Mouse (Mus musculus) midbrain, embryonic 13.5 days (tissue): ENCODE results near the gene Uqcc2. TPM values are rescaled to one million over a fixed set of nuclear protein-coding genes. Genes with fewer than 3 reads are reported as not detected.

ENCODE experiments used
- ATAC-seq: fragments of 200-750 bp; cut with Nextera tagmentation; 2 replicates; pipeline ENCODE4 v1.8.0; 2017; ENCODE audit warnings: mild to moderate bottlenecking, moderate TSS enrichment, moderate library complexity
- H3K27ac ChIP-seq: fragments of 300-500 bp; sonication (generic); 2 replicates; pipeline ENCODE4 v1.5.1; 2015; ENCODE audit warnings: inconsistent platforms, mild to moderate bottlenecking, moderate library complexity
- H3K27me3 ChIP-seq: fragments of 300-500 bp; sonication (generic); 2 replicates; pipeline ENCODE4 v1.6.1; 2015; ENCODE audit warnings: mild to moderate bottlenecking, inconsistent platforms
- H3K36me3 ChIP-seq: fragments of 300-500 bp; sonication (generic); 2 replicates; pipeline ENCODE4 v1.6.1; 2015; ENCODE audit warnings: mild to moderate bottlenecking, inconsistent platforms
- H3K4me1 ChIP-seq: fragments of 300-500 bp; sonication (generic); replicated peaks from 2 replicates; pipeline ENCODE4 v1.6.1; 2015; ENCODE audit warnings: inconsistent platforms
- H3K4me2 ChIP-seq: fragments of 300-500 bp; sonication (generic); replicated peaks from 2 replicates; pipeline ENCODE4 v1.6.1; 2015; ENCODE audit warnings: moderate library complexity, mild to moderate bottlenecking, inconsistent platforms
- H3K4me3 ChIP-seq: fragments of 300-500 bp; sonication (generic); replicated peaks from 2 replicates; pipeline ENCODE4 v1.5.1; 2015; ENCODE audit warnings: mild to moderate bottlenecking, inconsistent platforms
- H3K9ac ChIP-seq: fragments of 300-500 bp; sonication (generic); replicated peaks from 2 replicates; pipeline ENCODE4 v1.6.1; 2015; ENCODE audit warnings: mild to moderate bottlenecking, inconsistent platforms
- H3K9me3 ChIP-seq: fragments of 300-500 bp; sonication (generic); 2 replicates; pipeline ENCODE4 v1.6.1; 2016; ENCODE audit warnings: mild to moderate bottlenecking, inconsistent platforms
- WGBS: fragments of 180-500 bp; shearing (Covaris S2); methylation state at CpG from one replicate; pipeline ENCODE4 v1.1.7; 2015; 5-methylcytosine and 5-hydroxymethylcytosine counted together
- polyA plus RNA-seq: library from polyadenylated mRNA; unstranded; fragments of >200 nt; fragmentation: Nextera tagmentation; extraction: Ambion mirVana; gene quantifications from 2 replicates; pipeline ENCODE4 v1.2.1, GENCODE M21; 2015

Gene Uqcc2
- polyA plus RNA-seq, 1 experiment from 2014 or later: 356 TPM

DNA sequence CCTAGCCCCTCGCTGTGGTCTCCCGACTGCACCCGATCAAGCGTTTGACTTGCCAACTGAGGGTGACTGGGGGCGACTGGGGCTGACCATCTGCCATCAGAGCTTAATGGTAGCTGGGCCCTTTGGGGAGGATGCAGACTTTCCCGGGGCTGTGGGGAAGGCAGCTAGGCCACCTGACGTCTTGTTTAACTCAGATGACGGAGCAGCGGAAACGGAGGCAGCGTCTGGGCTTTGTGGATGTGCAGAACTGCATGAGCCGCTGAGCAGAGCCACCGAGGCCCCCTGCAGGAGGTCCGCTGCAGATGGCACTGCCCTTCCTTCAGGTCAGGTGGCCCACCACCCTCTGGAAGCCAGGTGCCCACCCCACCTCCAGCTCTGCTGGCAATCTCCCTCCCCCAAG, 12.4 kb downstream of the Uqcc2 start:
- no peaks in the 10 kb centered on the region for H3K9me3 ChIP-seq

DNA sequence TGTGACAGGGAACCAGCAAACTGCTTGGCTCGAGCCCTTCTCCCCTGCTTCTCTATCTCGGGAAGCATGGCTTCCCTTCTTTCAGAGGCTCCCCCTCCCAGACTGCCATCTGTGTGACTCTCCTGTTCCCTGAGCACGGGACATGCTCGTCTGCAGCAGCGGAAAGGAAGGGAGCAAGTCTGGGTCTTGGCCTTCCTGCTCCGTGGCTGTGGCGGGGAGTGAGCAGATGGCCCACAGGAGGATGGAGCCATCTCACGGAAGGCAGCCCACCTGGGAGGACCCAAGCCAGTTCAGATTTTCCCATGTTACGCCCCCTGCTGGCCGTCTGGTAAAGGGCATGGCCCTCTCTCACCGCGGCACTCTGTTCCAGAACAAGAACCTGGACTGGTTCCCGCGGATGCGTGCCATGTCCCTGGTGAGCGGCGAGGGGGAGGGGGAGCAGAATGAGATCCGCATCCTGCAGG, 13.1 kb downstream of the Uqcc2 start:
- Histone ChIP-seq H3K4me2 (peak overlapping the region; percentile 25), H3K9me3 (no peaks in the 10 kb centered on the region), H3K4me1 (peaks cover 25% of the 10 kb centered on the region), H3K27me3 (peaks cover 4% of the 10 kb centered on the region), H3K9ac (0 out of 2 replicates have a peak overlapping the region, but pooled peaks have one; percentile 32), H3K4me3 (no peak overlapping the region), H3K36me3 (peaks cover 31% of the 10 kb centered on the region), H3K27ac (peak overlapping the region; percentile 56; the same call in 1 of the 2 replicates)
- ATAC-seq: no peak; the same call in 1 of the 2 replicates
- 5% methylated on average over 18 of the region's 18 CpGs for WGBS

More for the DNA sequence above, 12.4 kb downstream of the Uqcc2 start:
- 24% methylated on average over 14 of the region's 14 CpGs for WGBS
- Histone ChIP-seq H3K4me2 (peak overlapping the region; percentile 25; the same call in 1 of the 2 replicates), H3K36me3 (peaks cover 31% of the 10 kb centered on the region), H3K4me3 (no peak overlapping the region), H3K9ac (peak overlapping the region; percentile 32; the same call in 1 of the 2 replicates), H3K27me3 (peaks cover 4% of the 10 kb centered on the region), H3K4me1 (peaks cover 32% of the 10 kb centered on the region), H3K27ac (peak overlapping the region; percentile 56; the same call in 1 of the 2 replicates)
- ATAC-seq: no peak

DNA sequence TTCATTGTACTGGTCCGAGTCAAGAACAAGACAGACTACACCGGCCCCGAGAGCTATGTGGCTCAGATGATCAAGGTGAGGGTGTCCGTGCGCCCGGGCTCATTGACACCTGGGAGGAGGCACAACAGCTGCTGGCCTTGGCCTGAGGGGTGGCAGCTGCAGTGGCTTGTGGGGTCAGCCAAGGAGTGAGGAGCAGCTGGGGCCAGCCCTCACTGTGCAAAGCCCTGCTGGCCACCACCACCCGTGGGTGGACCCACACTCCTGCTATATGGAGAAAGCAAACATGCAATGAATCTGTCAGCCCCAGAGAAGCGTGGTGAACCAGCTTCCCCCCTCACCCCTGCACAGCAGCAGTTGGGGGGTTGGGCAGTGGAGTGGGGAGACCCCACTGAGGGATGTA, 13.8 kb downstream of the Uqcc2 start:
- 60% methylated on average over 8 of the region's 8 CpGs for WGBS
- Histone ChIP-seq H3K36me3 (peaks cover 31% of the 10 kb centered on the region), H3K9me3 (no peaks in the 10 kb centered on the region), H3K9ac (no peak overlapping the region), H3K4me1 (peaks cover 21% of the 10 kb centered on the region), H3K27me3 (peaks cover 4% of the 10 kb centered on the region), H3K4me2 (no peak overlapping the region), H3K4me3 (no peak overlapping the region), H3K27ac (peak overlapping the region; percentile 56; the same call in 1 of the 2 replicates)
- ATAC-seq: peak; percentile 9; the same call in 1 of the 2 replicates

DNA sequence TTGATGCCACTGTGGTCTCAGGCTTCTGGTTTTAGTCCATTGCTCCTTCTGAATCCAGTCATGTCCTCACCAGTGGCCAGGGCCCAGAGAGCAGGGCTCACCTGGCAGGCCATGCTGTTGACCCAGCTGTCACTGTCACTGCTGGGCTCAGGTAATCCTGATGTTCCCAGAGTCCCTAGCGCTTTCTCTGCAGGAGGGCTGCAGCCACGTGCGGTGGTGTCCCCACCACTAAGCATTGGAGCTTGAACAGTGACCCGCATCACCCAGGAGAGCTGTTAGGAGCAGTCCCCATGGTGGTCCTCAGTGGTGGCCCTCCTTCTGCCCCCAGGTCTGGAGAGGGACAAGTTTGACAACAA, 14.2 kb downstream of the Uqcc2 start:
- Histone ChIP-seq H3K9me3 (no peaks in the 10 kb centered on the region), H3K9ac (no peak overlapping the region), H3K27me3 (peaks cover 4% of the 10 kb centered on the region), H3K36me3 (peaks cover 30% of the 10 kb centered on the region), H3K4me2 (no peak overlapping the region), H3K27ac (no peak overlapping the region), H3K4me3 (no peak overlapping the region), H3K4me1 (peaks cover 21% of the 10 kb centered on the region)
- WGBS: 72% methylated on average over 4 of the region's 4 CpGs
- ATAC-seq: no peak

DNA sequence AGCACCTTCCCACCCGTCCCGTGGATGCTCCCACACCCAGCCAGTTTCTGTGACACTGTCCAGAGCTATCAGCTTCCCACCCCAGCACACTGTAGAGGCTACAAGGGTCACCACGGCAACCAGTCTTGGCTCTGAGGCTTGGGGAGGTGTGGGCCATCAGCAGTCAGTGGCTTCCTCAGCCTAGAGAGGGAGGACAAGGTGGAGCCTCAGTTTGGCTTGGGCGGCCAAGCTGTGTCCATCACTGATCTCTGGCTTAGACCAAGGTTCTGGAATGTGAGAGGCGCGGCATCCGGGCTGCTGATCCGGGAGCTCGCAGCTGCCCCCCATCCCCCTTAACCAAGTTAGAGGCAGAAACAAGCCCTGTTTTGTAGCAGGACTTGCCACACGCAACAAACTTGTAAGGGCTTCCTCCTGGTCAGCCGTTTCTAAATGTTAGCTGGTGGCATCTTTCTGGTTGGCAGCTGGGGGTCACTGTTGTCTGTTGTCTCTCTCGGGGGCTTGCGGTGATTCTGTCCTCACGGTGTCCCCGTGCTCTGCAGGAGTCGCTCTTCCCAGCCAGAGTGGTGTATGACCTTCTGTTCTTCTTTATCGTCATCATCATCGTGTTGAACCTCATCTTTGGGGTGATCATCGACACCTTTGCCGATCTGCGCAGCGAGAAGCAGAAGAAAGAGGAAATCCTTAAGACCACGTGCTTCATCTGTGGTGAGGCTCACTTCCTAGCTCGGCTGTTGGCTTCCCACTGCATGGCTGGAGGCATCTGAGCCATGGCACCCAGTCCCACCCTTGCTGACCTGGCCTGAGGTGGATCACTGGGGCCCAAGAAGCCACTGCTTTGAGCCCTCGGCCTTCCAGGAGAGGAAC, 14.8 kb downstream of the Uqcc2 start:
- Histone ChIP-seq H3K9ac (no peak overlapping the region), H3K4me1 (peaks cover 21% of the 10 kb centered on the region), H3K9me3 (no peaks in the 10 kb centered on the region), H3K4me2 (no peak overlapping the region), H3K27ac (no peak overlapping the region), H3K27me3 (peaks cover 4% of the 10 kb centered on the region), H3K36me3 (peaks cover 24% of the 10 kb centered on the region), H3K4me3 (no peak overlapping the region)
- ATAC-seq: no peak
- WGBS: 83% methylated on average over 25 of the region's 25 CpGs

DNA sequence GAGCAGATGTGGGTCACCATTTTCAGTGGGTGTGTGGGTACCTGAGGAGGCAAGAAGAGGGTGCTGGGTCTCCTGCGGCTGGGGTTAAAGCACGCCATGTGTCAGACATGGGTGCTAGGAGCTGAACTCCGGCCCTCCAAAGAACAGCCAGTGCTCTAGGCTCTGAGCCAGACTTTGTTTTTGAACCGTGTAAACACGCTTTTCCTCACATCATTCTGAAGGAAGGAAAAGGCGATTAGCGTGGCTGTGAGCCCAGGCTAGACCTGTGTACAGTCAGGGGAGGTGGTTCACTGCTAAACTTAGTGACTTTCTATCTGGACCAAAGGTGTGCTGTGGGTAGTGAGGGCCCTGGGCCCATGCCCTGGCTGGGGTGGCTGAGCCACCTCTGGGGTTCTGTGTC, 23.6 kb downstream of the Uqcc2 start:
- H3K9ac ChIP-seq: no peak overlapping the region
- no peak overlapping the region for H3K27ac ChIP-seq
- H3K9me3 ChIP-seq: no peaks in the 10 kb centered on the region
- ATAC-seq: no peak
- H3K36me3 ChIP-seq: no peaks in the 10 kb centered on the region
- H3K4me2 ChIP-seq: no peak overlapping the region
- H3K27me3 ChIP-seq: no peaks in the 10 kb centered on the region
- H3K4me1 ChIP-seq: no peaks in the 10 kb centered on the region
- WGBS: 89% methylated on average over 7 of the region's 7 CpGs
- no peak overlapping the region for H3K4me3 ChIP-seq

DNA sequence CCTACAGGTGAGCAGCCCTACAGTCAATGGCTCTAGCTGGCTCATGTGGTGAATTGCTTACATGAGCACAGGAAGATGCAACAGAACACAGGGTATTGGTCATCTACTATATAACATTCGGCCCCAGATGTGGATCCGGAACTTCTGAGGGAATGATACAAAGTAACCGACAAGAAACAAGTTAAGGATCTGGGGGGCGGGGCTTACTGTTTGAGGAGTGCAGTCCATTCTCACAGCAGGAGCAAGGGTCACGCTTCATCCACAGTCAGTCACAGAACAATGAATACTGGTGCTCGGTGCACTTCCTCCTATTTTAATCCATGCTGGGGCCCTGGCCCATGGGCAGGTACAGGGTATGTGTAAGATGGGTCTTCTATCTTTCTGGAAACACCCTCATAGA, 25.8 kb downstream of the Uqcc2 start:
- no peak overlapping the region for H3K27ac ChIP-seq
- no peak overlapping the region for H3K9ac ChIP-seq
- H3K4me2 ChIP-seq: no peak overlapping the region
- WGBS: 70% methylated on average over 6 of the region's 6 CpGs
- H3K27me3 ChIP-seq: no peaks in the 10 kb centered on the region
- H3K4me3 ChIP-seq: no peak overlapping the region
- H3K4me1 ChIP-seq: no peaks in the 10 kb centered on the region
- no peaks in the 10 kb centered on the region for H3K9me3 ChIP-seq
- no peaks in the 10 kb centered on the region for H3K36me3 ChIP-seq
- ATAC-seq: no peak

DNA sequence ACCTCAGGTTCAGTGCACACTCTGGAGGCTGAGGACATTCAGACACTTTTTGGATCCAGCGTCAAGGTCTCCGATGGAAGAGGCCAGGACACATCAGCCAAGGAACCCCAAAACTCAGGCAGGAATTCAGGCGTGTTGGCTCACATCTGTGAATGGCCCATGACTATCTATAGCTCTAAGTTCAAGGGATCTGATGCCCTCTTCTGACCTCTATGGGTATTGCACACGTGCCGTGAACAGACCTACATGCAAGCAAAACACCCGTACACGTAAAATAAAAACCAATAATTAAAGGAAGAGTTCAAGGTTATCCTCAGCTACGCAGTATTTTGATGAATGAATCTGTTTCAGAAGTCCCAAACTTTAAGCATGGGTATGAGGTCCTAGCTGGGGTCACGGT, 27.0 kb downstream of the Uqcc2 start:
- Histone ChIP-seq H3K4me2 (no peak overlapping the region), H3K36me3 (no peaks in the 10 kb centered on the region), H3K27ac (no peak overlapping the region), H3K4me1 (no peaks in the 10 kb centered on the region), H3K9ac (no peak overlapping the region), H3K9me3 (no peaks in the 10 kb centered on the region), H3K27me3 (no peaks in the 10 kb centered on the region), H3K4me3 (no peak overlapping the region)
- ATAC-seq: no peak
- whole genome bisulfite sequencing: 85% methylated on average over 9 of the region's 9 CpGs

DNA sequence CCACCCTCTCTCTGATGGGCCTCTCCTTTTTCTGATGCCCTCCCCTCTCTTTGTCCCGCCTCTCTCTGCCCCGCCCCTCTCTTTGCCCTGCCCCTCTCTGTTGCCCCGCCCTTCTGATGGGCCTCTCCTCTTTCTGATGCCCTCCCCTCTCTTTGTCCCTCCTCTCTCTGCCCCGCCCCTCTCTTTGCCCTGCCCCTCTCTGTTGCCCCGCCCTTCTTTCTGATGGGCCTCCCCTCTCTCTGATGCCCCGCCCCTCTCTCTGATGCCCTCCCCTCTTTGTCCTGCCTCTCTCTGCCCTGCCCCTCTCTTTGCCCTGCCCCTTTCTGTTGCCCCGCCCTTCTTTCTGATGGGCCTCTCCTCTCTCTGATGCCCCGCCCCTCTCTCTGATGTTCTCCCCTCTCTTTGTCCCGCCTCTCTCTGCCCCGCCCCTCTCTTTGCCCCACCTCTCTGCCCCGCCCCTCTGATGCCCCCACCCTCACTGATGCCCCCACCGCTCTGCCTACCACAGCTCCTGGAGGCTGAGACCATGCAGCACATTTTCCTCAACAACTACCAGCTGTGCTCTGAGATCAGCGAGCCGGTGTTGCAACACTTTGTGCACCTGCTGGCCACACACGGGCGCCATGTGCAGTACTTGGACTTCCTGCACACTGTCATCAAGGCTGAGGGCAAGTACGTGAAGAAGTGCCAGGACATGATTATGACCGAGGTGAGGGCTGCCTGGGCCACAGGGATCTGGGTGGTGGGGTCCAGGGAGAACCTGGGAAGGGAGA, 27.8 kb downstream of the Uqcc2 start:
- no peaks in the 10 kb centered on the region for H3K36me3 ChIP-seq
- no peak for ATAC-seq
- no peaks in the 10 kb centered on the region for H3K9me3 ChIP-seq
- no peak overlapping the region for H3K27ac ChIP-seq
- WGBS: 80% methylated on average over 14 of the region's 18 CpGs
- H3K9ac ChIP-seq: no peak overlapping the region
- H3K4me3 ChIP-seq: no peak overlapping the region
- H3K4me2 ChIP-seq: no peak overlapping the region
- no peaks in the 10 kb centered on the region for H3K27me3 ChIP-seq
- H3K4me1 ChIP-seq: no peaks in the 10 kb centered on the region

DNA sequence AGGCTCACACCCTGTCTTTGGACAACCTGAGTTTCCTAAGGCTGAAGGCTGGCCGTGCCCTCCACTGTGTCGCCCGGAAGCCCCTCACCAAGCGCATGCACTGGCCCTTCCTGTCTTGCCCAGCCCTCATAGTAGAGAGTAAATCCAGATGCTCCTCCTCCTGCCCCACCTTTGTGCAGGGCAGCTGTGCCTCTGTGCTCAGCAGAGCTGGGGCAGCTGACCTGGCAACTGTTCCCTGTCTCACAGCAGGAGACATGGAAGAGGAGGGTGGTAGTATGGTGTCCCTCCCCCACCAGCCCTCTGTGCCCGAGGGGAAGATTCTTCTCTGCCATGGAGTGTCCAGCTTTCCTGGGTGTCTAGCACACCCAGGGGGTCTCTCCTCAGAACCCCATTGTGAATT, 32.0 kb downstream of the Uqcc2 start:
- Histone ChIP-seq H3K4me1 (no peaks in the 10 kb centered on the region), H3K9me3 (no peaks in the 10 kb centered on the region), H3K4me2 (no peak overlapping the region), H3K36me3 (no peaks in the 10 kb centered on the region), H3K27me3 (no peaks in the 10 kb centered on the region), H3K27ac (no peak overlapping the region), H3K9ac (no peak overlapping the region), H3K4me3 (no peak overlapping the region)
- 77% methylated on average over 5 of the region's 5 CpGs for WGBS
- ATAC-seq: no peak

DNA sequence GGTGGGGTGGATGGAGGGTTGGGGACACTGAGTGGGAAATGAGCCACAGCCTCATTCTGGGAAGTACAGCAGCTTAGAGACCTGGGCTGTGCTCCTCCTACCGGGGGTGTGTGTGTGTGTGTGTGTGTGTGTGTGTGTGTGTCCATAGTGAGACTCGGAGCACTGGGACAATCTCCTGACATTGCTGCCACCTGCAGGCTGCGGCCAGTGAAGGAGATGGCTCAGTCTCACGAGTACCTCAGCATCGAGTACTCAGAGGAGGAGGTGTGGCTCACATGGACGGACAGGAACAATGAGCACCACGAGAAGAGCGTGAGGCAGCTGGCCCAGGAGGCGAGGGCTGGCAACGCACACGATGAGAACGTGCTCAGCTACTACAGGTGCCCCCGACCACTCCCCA, 38.0 kb downstream of the Uqcc2 start:
- Histone ChIP-seq H3K4me3 (no peak overlapping the region), H3K27ac (no peak overlapping the region), H3K27me3 (no peaks in the 10 kb centered on the region), H3K4me1 (no peaks in the 10 kb centered on the region), H3K9ac (0 out of 2 replicates have a peak overlapping the region, but pooled peaks have one; percentile 2), H3K36me3 (no peaks in the 10 kb centered on the region), H3K4me2 (no peak overlapping the region), H3K9me3 (no peaks in the 10 kb centered on the region)
- peak; percentile 63; the same call in 1 of the 2 replicates for ATAC-seq
- 31% methylated on average over 13 of the region's 13 CpGs for WGBS

DNA sequence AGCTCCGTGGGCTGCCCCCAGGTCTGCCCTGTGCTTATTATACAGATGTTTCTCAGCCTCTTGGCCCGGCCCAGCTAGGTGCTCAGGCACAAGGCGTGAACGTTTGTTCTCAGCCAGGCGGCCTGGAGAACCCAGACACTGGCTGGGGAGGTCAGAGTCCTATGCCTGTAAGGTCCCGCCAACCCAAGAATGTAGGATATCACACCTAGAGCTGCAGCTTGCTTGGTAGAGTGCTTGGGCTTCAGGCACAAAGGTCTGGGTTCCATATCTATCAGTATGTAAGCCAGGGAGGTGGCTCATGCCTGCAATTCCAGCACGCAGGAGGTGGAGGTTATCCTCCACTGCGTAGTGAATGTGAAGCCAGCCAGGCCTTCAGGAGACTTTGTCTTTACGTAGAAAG, 43.6 kb downstream of the Uqcc2 start:
- Histone ChIP-seq H3K27ac (no peak overlapping the region), H3K4me3 (no peak overlapping the region), H3K27me3 (no peaks in the 10 kb centered on the region), H3K9ac (no peak overlapping the region), H3K9me3 (no peaks in the 10 kb centered on the region), H3K4me2 (no peak overlapping the region), H3K36me3 (no peaks in the 10 kb centered on the region), H3K4me1 (0 out of 2 replicates have a peak, but pooled peaks cover 5% of the 10 kb centered on the region)
- WGBS: 84% methylated on average over 9 of the region's 9 CpGs
- no peak for ATAC-seq
